Mouse (Mus musculus): ENCODE results near the gene Ints1.

GRCm38 (mm10) chr5:139796900-139797299, 21.4 kb upstream of the Ints1 start:
- TF ChIP-seq POLR2A (IDR thresholded peaks at IDR 0.05; ENCODE audit: borderline replicate concordance, insufficient read depth, low read length) (no peak), CTCF (IDR thresholded peaks at IDR 0.05; ENCODE audit: borderline replicate concordance, insufficient read depth, low read depth, low read length) (no peak)

All from cerebellum, adult 2 months (tissue).